Mouse (Mus musculus): Measurements from ENCODE around the gene Dydc2.

- TF ChIP-seq CTCF (IDR thresholded peaks at IDR 0.05; ENCODE audit: extremely low read depth, insufficient read depth, low read length) (peak; percentile 76), POLR2A (IDR thresholded peaks at IDR 0.05; ENCODE audit: extremely low read depth, insufficient read depth, low read length) (no peak)
These were observed 33.7 kb downstream of the Dydc2 start for GRCm38 (mm10) chr14:41035146-41035798.

Data from cortical plate, adult 2 months (tissue).